Mouse (Mus musculus) brain, embryonic 14.5 days (tissue): ENCODE results near the gene Cnst. TPM values are rescaled to one million over a fixed set of nuclear protein-coding genes. Genes with fewer than 3 reads are reported as not detected.

Source experiments
- DNase-seq: peaks from one replicate; pipeline ENCODE4 v3.0.0-alpha.2; 2011; ENCODE audit warnings: low read depth
- CTCF ChIP-seq: fragments of 200-500 bp; IDR thresholded peaks from 2 replicates; pipeline ENCODE4 v1.5.1; 2012; ENCODE audit warnings: inconsistent platforms, mild to moderate bottlenecking, moderate library complexity, borderline replicate concordance; ENCODE audit not compliant: insufficient read depth, insufficient read length; ENCODE audit errors: extremely low read depth
- POLR2A ChIP-seq: fragments of 200-500 bp; IDR thresholded peaks from 2 replicates; pipeline ENCODE4 v1.6.1; 2012; ENCODE audit warnings: mild to moderate bottlenecking, inconsistent platforms, borderline replicate concordance; ENCODE audit not compliant: poor library complexity, insufficient read depth, insufficient read length, severe bottlenecking; ENCODE audit errors: extremely low read depth
- polyA plus RNA-seq: library from polyadenylated mRNA; depleted of rRNA; stranded (reverse); fragments of >200 nt; gene quantifications from 2 replicates; pipeline ENCODE4 v1.2.3, GENCODE M21; 2012; rRNA removed

The Cnst gene
- polyA plus RNA-seq, 1 experiment, result 33.9 TPM

DNA sequence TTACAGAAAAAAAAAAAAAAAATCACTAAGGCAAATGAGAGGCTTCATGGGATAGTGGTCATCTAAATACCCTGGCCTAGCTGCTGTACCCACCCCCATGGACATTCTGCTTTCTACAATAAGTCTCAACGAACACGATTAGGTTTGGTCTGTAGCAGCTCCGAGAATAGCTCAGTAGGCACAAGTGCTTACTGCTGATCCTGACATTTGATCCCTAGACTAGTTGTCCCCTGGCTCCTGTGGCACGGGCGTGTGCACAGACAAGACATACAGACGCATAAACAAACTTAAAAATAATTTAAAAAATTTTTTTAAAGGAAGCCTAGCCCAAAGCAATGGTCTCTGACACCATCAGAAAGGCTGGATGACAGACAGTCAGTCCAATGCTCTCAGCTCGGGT is 121.3 kb downstream of the Cnst start:
- DNase-seq, result no peak
- no peak for TF ChIP-seq POLR2A
- no peak for TF ChIP-seq CTCF

DNA sequence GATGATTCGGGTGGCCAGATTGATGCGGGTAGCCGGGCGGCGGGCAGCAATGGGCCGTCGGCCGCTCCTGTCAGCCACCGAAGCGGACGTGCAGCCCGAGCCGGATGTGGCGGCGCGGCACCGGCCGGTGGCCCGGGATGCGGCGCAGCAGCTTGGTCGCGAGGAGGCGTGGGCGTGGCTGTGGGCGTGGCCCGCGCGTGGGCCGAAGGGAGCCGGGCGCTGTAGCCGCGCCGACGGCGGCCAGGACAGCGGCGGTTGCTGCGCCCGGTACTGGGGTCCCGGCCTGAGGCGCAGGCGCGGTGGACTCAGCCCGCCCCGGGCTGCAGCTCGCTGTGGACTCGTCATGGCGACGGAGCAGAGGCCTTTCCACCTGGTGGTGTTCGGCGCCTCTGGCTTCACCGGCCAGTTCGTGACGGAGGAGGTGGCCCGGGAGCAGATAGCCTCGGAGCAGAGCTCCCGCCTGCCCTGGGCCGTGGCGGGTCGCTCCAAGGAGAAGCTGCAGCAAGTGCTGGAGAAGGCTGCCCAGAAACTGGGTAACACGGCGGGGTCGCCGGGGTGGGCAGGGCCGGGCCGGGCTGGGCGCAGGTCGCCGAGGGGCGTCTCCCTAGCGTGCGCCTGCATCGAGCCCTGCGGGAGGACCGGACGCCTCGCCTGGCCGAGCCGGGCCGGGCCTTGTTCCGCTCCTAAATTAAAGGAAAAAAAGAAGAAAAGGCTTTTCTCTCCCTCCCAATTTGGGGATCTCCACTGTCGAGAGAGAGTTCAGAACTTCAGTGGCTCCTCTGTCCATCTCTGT is 122.0 kb downstream of the Cnst start, which contains the start of gene Sccpdh:
Gene Sccpdh (plus strand): TSS at position 198 of the 793 bp plus-strand sequence.
- TF ChIP-seq CTCF (no peak), POLR2A (peak; percentile 89; the same call in 1 of the 2 replicates)
- DNase-seq, result peak; percentile 94

DNA sequence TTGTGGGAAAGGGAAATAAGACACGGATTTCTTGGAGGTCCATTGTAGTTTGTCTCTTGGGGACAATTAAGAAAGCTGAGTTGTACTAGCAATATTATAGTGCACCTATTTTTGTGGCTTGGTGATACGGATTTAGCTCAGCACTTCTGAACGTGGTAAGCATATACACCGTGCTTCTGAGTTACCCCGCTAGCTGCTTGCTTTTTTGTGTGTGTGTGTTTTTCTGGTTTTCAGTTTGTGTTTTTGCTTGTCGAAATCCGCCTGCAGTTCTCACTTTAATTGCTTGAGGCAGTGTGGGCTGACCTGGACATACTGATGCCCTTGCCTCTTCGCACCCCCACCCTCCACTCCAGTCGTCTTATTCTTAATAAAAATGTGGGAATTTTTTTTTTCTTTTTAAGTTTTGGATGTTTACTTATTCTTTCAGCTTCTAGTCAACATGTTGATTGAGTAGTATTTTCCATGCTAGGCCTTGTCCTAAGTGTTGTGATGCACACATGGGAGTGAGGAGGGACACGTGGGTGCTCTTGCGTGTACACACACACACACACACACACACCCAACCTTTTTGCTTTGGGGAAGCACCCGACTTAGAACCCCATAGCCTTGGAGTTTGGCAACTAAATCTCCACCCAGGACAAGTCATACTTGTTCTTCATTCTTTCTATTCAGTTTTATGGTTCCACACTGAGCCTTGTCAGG is 122.8 kb downstream of the Cnst start:
- TF ChIP-seq CTCF, result peak; percentile 3; the same call in 1 of the 2 replicates
- TF ChIP-seq POLR2A, result no peak
- DNase-seq, result peak; percentile 55

DNA sequence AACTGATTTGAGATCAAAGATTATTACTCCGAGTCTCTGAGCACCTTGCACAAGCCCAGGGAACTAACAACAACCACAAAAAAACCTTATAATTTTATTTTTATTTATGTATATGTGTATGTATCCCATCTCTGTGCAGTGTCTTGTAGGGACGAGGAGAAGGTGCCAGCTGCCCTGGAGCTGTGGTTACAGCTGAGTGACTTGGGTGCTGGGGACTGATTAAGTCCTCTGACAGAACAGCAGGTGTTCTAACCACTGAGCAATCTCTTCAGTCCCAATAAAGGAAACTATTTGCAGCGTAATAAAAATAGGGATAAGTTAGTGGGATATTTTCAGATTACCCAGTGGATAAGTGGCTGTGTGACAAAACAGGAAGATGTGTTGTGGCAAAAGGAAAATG is 128.2 kb downstream of the Cnst start:
- TF ChIP-seq POLR2A (no peak), CTCF (no peak)
- no peak for DNase-seq

DNA sequence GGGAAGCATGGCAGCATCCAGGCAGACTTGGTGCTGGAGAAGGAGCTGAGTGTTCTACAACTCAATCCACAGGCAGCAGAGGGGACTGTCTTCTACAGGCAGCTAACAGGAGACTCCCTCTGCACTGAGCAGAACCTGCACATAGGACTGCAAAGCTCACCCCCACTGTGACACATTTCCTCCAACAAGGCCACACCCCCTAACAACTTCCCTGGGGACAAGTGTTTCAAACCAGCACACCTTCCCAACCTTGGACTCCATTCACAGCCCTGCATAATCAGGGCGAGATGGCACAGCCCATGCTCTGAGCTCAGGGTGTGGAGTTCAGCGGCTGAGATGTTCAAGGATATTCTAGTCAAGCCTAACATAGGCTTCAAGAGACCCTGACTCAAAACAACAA is 130.9 kb downstream of the Cnst start:
- no peak for DNase-seq
- no peak for TF ChIP-seq CTCF
- TF ChIP-seq POLR2A, result no peak

Other genes starting within 250 kb of the Cnst start
- gene Smyd3, start 28.3 kb upstream of the Cnst start, polyA plus RNA-seq, result 10.5 and 12.6 TPM in 2 replicates
- gene Tfb2m, start 103 bp upstream of the Cnst start, polyA plus RNA-seq, result 19.2 and 20.0 TPM in 2 replicates
- 58.7 and 65.0 TPM in 2 replicates for gene Sccpdh, start 121.8 kb downstream of the Cnst start, polyA plus RNA-seq
- gene Kif28, start 198.9 kb downstream of the Cnst start, polyA plus RNA-seq, result 0.03 and 0.07 TPM in 2 replicates